Mouse (Mus musculus): ENCODE results near the gene Terf2.
"Not testable (repeated sequence)": the region's sequence is repeated elsewhere in the genome, so short reads cannot be mapped to it uniquely, and the experiment has no call there.

The Terf2 gene

DNA sequence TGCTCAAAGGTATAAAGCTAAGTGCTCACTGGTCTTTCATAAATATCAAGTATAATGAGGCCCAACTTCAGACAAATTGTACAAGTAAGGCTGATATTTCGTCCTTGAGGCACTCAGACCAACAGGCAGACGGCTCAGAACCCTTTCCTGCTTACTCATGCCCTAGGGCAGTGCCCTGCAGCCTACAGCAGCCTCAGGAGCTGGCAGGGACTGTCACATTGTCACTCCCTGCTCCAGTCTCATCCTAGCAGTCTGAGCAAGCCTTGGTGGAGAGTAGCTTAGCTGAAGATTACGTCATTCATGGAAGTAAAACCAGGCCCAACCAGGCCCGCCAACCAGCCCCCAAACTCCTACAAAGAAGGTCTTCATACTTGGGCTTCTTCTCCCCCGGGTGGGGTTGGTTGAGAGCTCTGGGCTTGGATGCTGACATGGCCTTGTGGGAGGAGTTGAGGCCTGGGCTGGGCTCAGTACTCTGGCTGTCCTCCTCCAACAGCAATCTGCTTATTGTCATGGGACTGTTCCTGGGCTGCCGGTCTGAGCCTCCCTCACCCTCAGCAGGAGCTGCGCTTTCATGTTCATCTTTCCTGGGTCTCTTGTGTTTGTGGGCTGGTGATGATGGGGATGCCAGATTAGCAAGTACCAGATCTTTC, 20.0 kb downstream of the Terf2 start:
- in situ Hi-C loops (cut with MboI; ENCODE audit: low pct_unique_long_range_greater_than_20kb in 1 of 2, low sequenced_read_pairs in 2 of 2, unreplicated experiment in 1 of 2), result no loop called here

DNA sequence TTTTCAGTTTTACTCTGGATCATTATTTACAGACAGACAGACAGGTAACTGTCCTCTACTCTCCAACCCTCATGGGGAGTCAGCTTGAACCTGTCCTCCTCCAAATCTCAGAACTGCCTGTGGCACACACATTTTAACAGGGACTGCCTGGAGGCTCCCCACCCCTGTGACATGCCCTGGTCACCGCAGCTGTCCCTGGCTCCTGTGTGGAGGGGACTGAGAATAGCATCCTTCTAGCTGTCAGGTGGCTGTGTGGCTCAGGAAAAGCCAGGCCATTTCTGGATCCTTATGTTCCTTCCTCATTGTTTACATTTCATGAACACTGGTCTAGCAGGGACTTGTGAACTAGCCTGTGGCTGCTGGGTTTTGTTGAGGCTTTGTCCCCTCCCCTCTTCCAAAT, 22.2 kb downstream of the Terf2 start:
- in situ Hi-C loops (cut with MboI; ENCODE audit: low pct_unique_long_range_greater_than_20kb in 1 of 2, low sequenced_read_pairs in 2 of 2, unreplicated experiment in 1 of 2), result no loop called here

DNA sequence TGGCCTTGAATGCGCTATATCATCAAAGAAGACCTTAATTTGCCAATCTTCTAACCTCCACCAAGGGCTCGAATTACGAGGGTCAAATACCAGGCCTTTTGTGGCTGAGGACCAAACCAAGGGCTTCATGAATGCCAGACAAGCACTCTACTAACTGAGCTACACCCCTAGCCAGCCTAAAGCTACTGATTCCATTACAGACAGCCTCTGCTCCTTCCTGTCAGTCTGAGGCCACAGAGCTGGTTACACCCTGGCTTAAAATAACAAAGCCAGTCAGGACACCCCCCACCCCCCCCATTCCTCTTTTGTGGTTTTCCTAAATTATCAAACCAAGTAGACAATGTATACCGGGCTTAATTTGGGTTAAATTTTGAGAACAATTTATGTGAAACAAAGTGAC, 22.6 kb downstream of the Terf2 start:
- in situ Hi-C loops (cut with MboI; ENCODE audit: low pct_unique_long_range_greater_than_20kb in 1 of 2, low sequenced_read_pairs in 2 of 2, unreplicated experiment in 1 of 2), result no loop called here

- in situ Hi-C loops (cut with MboI; ENCODE audit: low pct_unique_long_range_greater_than_20kb in 1 of 2, low sequenced_read_pairs in 2 of 2, unreplicated experiment in 1 of 2), result no loop called here
Observed at GRCm38 (mm10) chr8:107065511-107066496, 30.5 kb downstream of the Terf2 start, which contains the start of gene Tmed6. Tmed6 (minus strand) TSS chr8:107065644.

DNA sequence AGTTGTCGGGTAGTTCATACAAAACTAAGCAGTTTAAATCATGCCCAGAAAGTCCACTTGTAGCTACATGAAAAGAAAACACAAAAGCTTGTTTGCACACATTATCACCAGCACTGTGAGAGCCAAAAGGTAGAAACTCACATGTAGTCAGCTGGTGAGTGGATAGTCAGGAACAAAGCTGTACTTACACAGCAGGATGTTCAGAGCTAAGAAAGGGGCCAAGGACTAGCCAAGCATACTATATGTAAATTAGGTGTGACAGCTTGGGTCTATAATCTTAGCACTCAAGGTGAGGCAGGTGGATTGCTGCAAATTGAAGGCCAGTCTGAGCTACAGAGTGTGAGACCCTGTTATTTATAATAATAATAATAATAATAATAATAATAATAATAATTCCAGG, 33.7 kb downstream of the Terf2 start:
- in situ Hi-C loops (cut with MboI; ENCODE audit: low pct_unique_long_range_greater_than_20kb in 1 of 2, low sequenced_read_pairs in 2 of 2, unreplicated experiment in 1 of 2), result no loop called here

DNA sequence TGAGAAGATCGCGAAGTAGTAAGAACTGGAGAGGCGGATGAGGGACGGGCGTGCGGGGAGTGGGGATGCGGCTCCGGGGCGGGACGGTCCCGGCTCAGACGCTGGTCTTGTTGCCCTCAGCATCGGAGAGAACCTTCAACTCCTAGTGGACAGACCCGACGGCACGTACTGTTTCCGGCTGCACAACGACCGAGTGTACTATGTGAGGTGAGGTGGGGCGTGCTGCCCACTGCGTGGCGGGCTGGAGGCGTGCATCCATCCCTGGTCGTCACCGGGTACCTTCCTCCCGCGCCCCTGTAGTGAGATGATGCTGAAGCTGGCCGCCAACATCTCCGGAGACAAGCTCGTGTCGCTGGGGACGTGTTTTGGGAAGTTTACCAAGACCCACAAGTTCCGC, 39.4 kb downstream of the Terf2 start:
- in situ Hi-C loops (cut with MboI; ENCODE audit: low pct_unique_long_range_greater_than_20kb in 1 of 2, low sequenced_read_pairs in 2 of 2, unreplicated experiment in 1 of 2), result no loop called here

GRCm38 (mm10) chr8:107056076-107056972, 40.0 kb downstream of the Terf2 start, which contains the start of the genes Cog8 and Nip7:
Cog8 (minus strand) TSS chr8:107056689.
Nip7 (plus strand) TSS chr8:107056877.
- in situ Hi-C loops (cut with MboI; ENCODE audit: low pct_unique_long_range_greater_than_20kb in 1 of 2, low sequenced_read_pairs in 2 of 2, unreplicated experiment in 1 of 2), result no loop called here

GRCm38 (mm10) chr8:107052046-107052445, 44.3 kb downstream of the Terf2 start:
- in situ Hi-C loops (cut with MboI; ENCODE audit: low pct_unique_long_range_greater_than_20kb in 1 of 2, low sequenced_read_pairs in 2 of 2, unreplicated experiment in 1 of 2), result no loop called here

DNA sequence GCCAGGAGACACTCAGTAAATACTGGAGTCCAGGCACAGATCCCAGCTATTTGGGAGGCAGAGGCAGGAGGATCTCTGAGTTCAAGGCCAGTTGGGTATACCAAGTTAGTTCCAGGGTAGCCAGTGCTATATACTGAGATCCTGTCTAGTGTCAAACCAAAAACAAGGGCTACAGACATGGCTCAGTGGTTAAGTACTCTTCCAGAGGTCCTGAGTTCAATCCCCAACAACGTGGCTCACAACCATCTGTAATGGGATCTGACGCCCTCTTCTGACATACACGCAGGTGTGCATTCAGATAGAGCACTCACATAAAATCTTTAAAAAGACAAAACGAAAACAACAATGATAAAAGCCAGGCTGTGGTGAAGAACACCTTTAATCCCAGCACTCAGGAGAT, 46.9 kb downstream of the Terf2 start:
- in situ Hi-C loops (cut with MboI; ENCODE audit: low pct_unique_long_range_greater_than_20kb in 1 of 2, low sequenced_read_pairs in 2 of 2, unreplicated experiment in 1 of 2), result no loop called here

GRCm38 (mm10) chr8:107048061-107048941, 48.0 kb downstream of the Terf2 start, which contains the start of gene Pdf:
Pdf (minus strand) TSS chr8:107048614.
- in situ Hi-C loops (cut with MboI; ENCODE audit: low pct_unique_long_range_greater_than_20kb in 1 of 2, low sequenced_read_pairs in 2 of 2, unreplicated experiment in 1 of 2), result no loop called here

- in situ Hi-C loops (cut with MboI; ENCODE audit: low pct_unique_long_range_greater_than_20kb in 1 of 2, low sequenced_read_pairs in 2 of 2, unreplicated experiment in 1 of 2), result no loop called here
Observed at GRCm38 (mm10) chr8:107046976-107047375, 49.4 kb downstream of the Terf2 start.

- in situ Hi-C loops (cut with MboI; ENCODE audit: low pct_unique_long_range_greater_than_20kb in 1 of 2, low sequenced_read_pairs in 2 of 2, unreplicated experiment in 1 of 2), result no loop called here
Observed at GRCm38 (mm10) chr8:107045478-107045877, 50.9 kb downstream of the Terf2 start.

- in situ Hi-C loops (cut with MboI; ENCODE audit: low pct_unique_long_range_greater_than_20kb in 1 of 2, low sequenced_read_pairs in 2 of 2, unreplicated experiment in 1 of 2), result no loop called here
Observed at GRCm38 (mm10) chr8:107040632-107041031, 55.7 kb downstream of the Terf2 start.

GRCm38 (mm10) chr8:107036626-107037025, 59.7 kb downstream of the Terf2 start:
- in situ Hi-C loops (cut with MboI; ENCODE audit: low pct_unique_long_range_greater_than_20kb in 1 of 2, low sequenced_read_pairs in 2 of 2, unreplicated experiment in 1 of 2), result no loop called here

- in situ Hi-C loops (cut with MboI; ENCODE audit: low pct_unique_long_range_greater_than_20kb in 1 of 2, low sequenced_read_pairs in 2 of 2, unreplicated experiment in 1 of 2), result no loop called here
Observed at GRCm38 (mm10) chr8:107035641-107036040, 60.7 kb downstream of the Terf2 start.

DNA sequence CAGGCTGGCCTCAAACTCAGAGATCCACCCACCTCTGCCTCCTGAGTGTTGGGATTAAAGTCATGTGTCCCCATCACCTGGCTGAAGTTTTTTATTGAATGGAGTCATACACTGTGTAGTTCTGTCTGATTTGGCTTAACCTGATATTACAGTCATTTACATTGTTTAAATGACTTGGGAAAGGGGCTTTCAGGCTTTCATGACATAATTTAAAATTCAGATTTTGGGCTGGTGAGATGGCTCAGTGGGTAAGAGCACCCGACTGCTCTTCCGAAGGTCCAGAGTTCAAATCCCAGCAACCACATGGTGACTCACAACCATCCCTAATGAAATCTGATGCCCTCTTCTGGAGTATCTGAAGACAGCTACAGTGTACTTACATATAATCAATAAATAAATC, 62.7 kb downstream of the Terf2 start:
- in situ Hi-C loops (cut with MboI; ENCODE audit: low pct_unique_long_range_greater_than_20kb in 1 of 2, low sequenced_read_pairs in 2 of 2, unreplicated experiment in 1 of 2), result not testable (repeated sequence)

GRCm38 (mm10) chr8:107031577-107032090, 64.7 kb downstream of the Terf2 start:
- in situ Hi-C loops (cut with MboI; ENCODE audit: low pct_unique_long_range_greater_than_20kb in 1 of 2, low sequenced_read_pairs in 2 of 2, unreplicated experiment in 1 of 2), result no loop called here
